Mouse (Mus musculus): ENCODE results near the gene Sh2b2. TPM values are rescaled to one million over a fixed set of nuclear protein-coding genes. Genes with fewer than 3 reads are reported as not detected.
A peak's percentile ranks its signal among the peaks of the same experiment; 100 is the strongest.

Sh2b2 gene
- polyA plus RNA-seq, 1 experiment from 2014 or later: 24.9 TPM

DNA sequence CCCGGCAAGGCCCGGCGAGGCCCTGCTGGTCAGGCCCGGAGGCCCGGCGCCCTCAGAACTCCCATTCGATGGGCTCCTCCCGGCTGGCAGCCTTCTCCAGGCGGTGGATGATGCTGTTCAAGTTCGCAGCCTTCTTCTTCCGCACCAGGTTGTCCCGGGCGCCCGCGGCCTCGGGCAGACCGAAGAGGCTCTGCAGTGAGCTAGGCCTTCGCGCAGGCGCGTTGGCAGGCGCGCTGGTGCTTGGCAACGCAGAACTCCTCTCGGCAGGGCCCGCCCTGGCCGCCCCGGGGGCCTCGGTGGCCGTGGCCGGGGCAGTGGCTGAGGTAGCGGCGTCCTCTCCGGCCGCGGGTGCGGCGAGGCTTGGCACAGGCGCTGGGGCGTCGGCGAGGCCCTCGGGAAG lies 28.4 kb upstream of the Sh2b2 start:
- ATAC-seq: no peak
- 93% methylated on average over 43 of the region's 43 CpGs for WGBS

DNA sequence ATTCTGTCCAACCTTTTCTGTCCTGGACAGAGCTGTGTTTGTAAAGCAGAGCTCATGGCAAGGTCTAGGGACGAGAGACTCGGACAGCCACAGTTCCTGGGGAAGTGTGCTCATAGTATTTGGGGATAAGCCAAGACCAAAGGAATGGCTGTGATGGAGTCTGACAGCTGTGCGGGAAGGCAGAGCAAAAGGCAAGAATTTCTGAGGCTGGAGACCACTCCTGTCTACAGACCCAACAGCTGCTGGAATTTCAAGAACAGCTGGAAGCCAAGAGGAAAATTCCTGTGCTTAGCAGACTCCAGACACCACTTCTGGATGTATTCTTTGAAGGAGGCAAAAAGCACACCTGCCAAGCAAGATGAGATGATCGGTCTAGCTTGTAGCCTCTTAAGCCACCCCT lies 23.6 kb upstream of the Sh2b2 start:
- H3K4me1 ChIP-seq (ENCODE audit: control insufficient read depth, insufficient read depth, low read length): no peaks in the 10 kb centered on the region
- no peaks in the 10 kb centered on the region for H3K27me3 ChIP-seq (ENCODE audit: control insufficient read depth, insufficient read depth, low read depth, low read length)
- no peak for ATAC-seq
- no peak overlapping the region for H3K4me3 ChIP-seq (ENCODE audit: low read depth, low read length)
- 85% methylated on average over 4 of the region's 4 CpGs for WGBS
- H3K4me2 ChIP-seq (ENCODE audit: low read length): no peak overlapping the region
- H3K36me3 ChIP-seq (ENCODE audit: control insufficient read depth, insufficient read depth, low read length): peaks cover 15% of the 10 kb centered on the region
- no peak overlapping the region for H3K9ac ChIP-seq (ENCODE audit: low read depth, low read length)
- no peak overlapping the region for H3K27ac ChIP-seq (ENCODE audit: low read length)
- H3K9me3 ChIP-seq (replicated peaks; ENCODE audit: control insufficient read depth, low read length, poor library complexity, severe bottlenecking): no peaks in the 10 kb centered on the region

More for the DNA sequence above, 28.4 kb upstream of the Sh2b2 start:
- H3K9me3 ChIP-seq (replicated peaks; ENCODE audit: control insufficient read depth, low read length, poor library complexity, severe bottlenecking): no peaks in the 10 kb centered on the region
- peaks cover 48% of the 10 kb centered on the region for H3K36me3 ChIP-seq (ENCODE audit: control insufficient read depth, insufficient read depth, low read length)
- H3K27me3 ChIP-seq (ENCODE audit: control insufficient read depth, insufficient read depth, low read depth, low read length): no peaks in the 10 kb centered on the region
- H3K4me2 ChIP-seq (ENCODE audit: low read length): no peak overlapping the region
- no peak overlapping the region for H3K4me3 ChIP-seq (ENCODE audit: low read depth, low read length)
- H3K9ac ChIP-seq (ENCODE audit: low read depth, low read length): no peak overlapping the region
- no peak overlapping the region for H3K27ac ChIP-seq (ENCODE audit: low read length)
- H3K4me1 ChIP-seq (ENCODE audit: control insufficient read depth, insufficient read depth, low read length): no peaks in the 10 kb centered on the region

DNA sequence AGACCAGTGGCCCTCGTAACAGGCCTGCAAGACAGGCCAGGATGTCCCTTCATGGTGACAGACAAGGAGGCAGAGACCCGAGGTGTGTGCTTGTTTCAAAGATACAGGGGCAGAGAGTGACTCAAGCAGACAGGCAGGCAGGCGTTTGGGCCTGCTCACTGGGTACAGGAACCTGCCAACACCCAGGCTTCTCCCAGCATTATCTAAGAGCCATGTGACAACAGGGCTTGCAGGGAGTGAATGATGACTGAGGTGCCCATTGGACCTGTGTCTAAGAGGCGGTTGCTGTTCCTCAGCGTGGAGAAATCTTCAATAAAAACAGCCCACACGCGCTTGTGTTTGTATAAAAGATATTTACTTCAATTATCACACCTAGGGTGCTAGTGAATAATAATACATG lies 19.7 kb upstream of the Sh2b2 start:
- no peaks in the 10 kb centered on the region for H3K9me3 ChIP-seq (replicated peaks; ENCODE audit: control insufficient read depth, low read length, poor library complexity, severe bottlenecking)
- no peak overlapping the region for H3K4me3 ChIP-seq (ENCODE audit: low read depth, low read length)
- H3K4me2 ChIP-seq (ENCODE audit: low read length): no peak overlapping the region
- H3K36me3 ChIP-seq (ENCODE audit: control insufficient read depth, insufficient read depth, low read length): no peaks in the 10 kb centered on the region
- H3K4me1 ChIP-seq (ENCODE audit: control insufficient read depth, insufficient read depth, low read length): no peaks in the 10 kb centered on the region
- no peaks in the 10 kb centered on the region for H3K27me3 ChIP-seq (ENCODE audit: control insufficient read depth, insufficient read depth, low read depth, low read length)
- no peak overlapping the region for H3K9ac ChIP-seq (ENCODE audit: low read depth, low read length)
- WGBS: 85% methylated on average over 7 of the region's 7 CpGs
- H3K27ac ChIP-seq (ENCODE audit: low read length): no peak overlapping the region
- ATAC-seq: no peak

DNA sequence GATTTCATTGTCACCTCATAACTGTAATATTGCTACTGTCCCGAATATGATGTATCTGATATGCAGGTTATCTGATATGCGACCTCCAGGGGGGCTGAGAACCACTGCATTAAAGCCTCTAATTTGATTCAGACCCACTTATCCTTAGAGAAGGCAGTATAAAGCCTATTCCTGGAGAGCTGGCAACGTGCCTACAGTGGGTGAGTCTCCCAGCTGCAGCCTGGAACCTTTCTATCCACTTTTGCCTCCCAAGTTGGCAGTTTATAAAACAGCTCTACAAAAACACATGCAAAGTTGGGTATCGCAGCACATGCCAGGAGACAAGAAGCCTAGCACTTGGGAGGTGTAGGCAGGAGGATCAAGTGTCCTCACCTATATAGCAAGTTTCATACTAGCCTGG lies 17.0 kb upstream of the Sh2b2 start:
- ATAC-seq: no peak
- H3K9ac ChIP-seq (ENCODE audit: low read depth, low read length): no peak overlapping the region
- H3K9me3 ChIP-seq (replicated peaks; ENCODE audit: control insufficient read depth, low read length, poor library complexity, severe bottlenecking): no peaks in the 10 kb centered on the region
- H3K36me3 ChIP-seq (ENCODE audit: control insufficient read depth, insufficient read depth, low read length): no peaks in the 10 kb centered on the region
- 80% methylated on average over 4 of the region's 4 CpGs for WGBS
- no peaks in the 10 kb centered on the region for H3K27me3 ChIP-seq (ENCODE audit: control insufficient read depth, insufficient read depth, low read depth, low read length)
- H3K4me3 ChIP-seq (ENCODE audit: low read depth, low read length): no peak overlapping the region
- H3K4me1 ChIP-seq (ENCODE audit: control insufficient read depth, insufficient read depth, low read length): no peaks in the 10 kb centered on the region
- no peak overlapping the region for H3K27ac ChIP-seq (ENCODE audit: low read length)
- no peak overlapping the region for H3K4me2 ChIP-seq (ENCODE audit: low read length)

DNA sequence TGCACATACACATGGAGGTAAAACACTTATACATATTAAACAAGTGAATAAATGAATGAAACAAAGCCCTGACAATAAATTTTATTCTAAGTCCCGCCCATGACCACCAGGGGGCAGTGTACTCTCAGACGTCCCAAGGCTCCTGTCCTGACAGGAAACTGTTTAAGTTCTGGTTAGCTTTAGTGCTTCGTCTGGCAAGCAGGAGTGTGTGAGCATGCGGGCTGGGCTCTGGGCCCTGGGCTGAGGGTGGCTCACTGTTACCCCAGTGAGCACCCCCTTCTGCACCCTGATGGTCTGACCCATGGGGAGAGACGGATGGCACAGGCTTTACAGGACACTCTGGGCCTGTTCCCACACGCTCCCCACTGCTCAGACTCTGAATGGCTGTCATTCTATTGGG lies 12.6 kb upstream of the Sh2b2 start:
- whole genome bisulfite sequencing: 37% methylated on average over 6 of the region's 6 CpGs
- ATAC-seq: 0 out of 2 replicates have a peak, but pooled peaks have one; percentile 32
- Histone ChIP-seq H3K4me2 (ENCODE audit: low read length) (no peak overlapping the region), H3K36me3 (ENCODE audit: control insufficient read depth, insufficient read depth, low read length) (no peaks in the 10 kb centered on the region), H3K4me1 (ENCODE audit: control insufficient read depth, insufficient read depth, low read length) (no peaks in the 10 kb centered on the region), H3K9me3 (replicated peaks; ENCODE audit: control insufficient read depth, low read length, poor library complexity, severe bottlenecking) (no peaks in the 10 kb centered on the region), H3K9ac (ENCODE audit: low read depth, low read length) (no peak overlapping the region), H3K27me3 (ENCODE audit: control insufficient read depth, insufficient read depth, low read depth, low read length) (no peaks in the 10 kb centered on the region), H3K27ac (ENCODE audit: low read length) (no peak overlapping the region), H3K4me3 (ENCODE audit: low read depth, low read length) (no peak overlapping the region)

DNA sequence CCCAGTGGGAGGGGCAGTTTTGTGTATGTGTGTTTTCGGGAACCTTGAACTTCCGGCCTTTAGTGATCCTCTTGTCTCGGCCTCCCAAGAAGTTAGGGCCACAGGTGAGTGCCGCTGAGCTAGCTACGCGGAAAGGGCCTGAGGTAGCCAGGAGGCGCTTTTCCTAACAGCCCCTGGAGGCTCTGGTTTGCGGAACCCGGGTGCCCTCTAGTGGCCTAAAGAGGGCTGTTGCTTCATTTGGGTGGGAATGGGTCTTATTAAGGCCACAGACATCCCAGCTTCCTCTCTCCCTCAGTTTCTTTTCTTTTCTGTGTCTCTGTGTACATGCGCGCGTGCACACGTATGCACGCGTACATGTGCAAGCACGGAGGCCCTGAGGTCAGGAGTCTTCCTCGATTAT lies 6.5 kb upstream of the Sh2b2 start:
- no peaks in the 10 kb centered on the region for H3K9me3 ChIP-seq (replicated peaks; ENCODE audit: control insufficient read depth, low read length, poor library complexity, severe bottlenecking)
- H3K4me2 ChIP-seq (ENCODE audit: low read length): no peak overlapping the region
- H3K4me3 ChIP-seq (ENCODE audit: low read depth, low read length): no peak overlapping the region
- no peaks in the 10 kb centered on the region for H3K27me3 ChIP-seq (ENCODE audit: control insufficient read depth, insufficient read depth, low read depth, low read length)
- WGBS: 18% methylated on average over 17 of the region's 17 CpGs
- H3K9ac ChIP-seq (ENCODE audit: low read depth, low read length): no peak overlapping the region
- H3K36me3 ChIP-seq (ENCODE audit: control insufficient read depth, insufficient read depth, low read length): 0 out of 2 replicates have a peak, but pooled peaks cover 4% of the 10 kb centered on the region
- no peaks in the 10 kb centered on the region for H3K4me1 ChIP-seq (ENCODE audit: control insufficient read depth, insufficient read depth, low read length)
- no peak overlapping the region for H3K27ac ChIP-seq (ENCODE audit: low read length)
- ATAC-seq: peak; percentile 62; the same call in 1 of the 2 replicates

DNA sequence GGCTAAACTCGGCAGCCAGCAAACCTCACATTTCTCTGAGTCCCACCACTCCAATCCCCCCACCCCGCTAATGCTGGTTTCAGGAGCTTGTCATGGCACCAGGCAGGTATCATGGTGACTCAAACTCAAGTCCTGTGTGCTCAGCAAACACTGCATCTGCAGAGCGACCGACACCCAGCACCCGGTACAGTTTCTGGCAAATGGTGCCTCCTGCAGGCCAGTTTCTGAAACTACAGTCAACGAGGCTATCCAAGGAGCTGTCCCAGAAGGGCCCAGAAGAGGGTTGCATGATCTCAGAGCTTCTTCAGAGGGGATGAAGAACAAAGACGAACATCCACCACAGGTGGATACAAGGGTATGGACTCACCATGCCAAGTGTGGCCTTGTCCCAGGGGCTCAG lies 4.6 kb upstream of the Sh2b2 start:
- Histone ChIP-seq H3K27me3 (ENCODE audit: control insufficient read depth, insufficient read depth, low read depth, low read length) (no peaks in the 10 kb centered on the region), H3K4me3 (ENCODE audit: low read depth, low read length) (no peak overlapping the region), H3K27ac (ENCODE audit: low read length) (no peak overlapping the region), H3K36me3 (ENCODE audit: control insufficient read depth, insufficient read depth, low read length) (0 out of 2 replicates have a peak, but pooled peaks cover 4% of the 10 kb centered on the region), H3K4me2 (ENCODE audit: low read length) (no peak overlapping the region), H3K9me3 (replicated peaks; ENCODE audit: control insufficient read depth, low read length, poor library complexity, severe bottlenecking) (no peaks in the 10 kb centered on the region), H3K4me1 (ENCODE audit: control insufficient read depth, insufficient read depth, low read length) (no peaks in the 10 kb centered on the region), H3K9ac (ENCODE audit: low read depth, low read length) (no peak overlapping the region)
- ATAC-seq: no peak
- WGBS: 52% methylated on average over 7 of the region's 7 CpGs

DNA sequence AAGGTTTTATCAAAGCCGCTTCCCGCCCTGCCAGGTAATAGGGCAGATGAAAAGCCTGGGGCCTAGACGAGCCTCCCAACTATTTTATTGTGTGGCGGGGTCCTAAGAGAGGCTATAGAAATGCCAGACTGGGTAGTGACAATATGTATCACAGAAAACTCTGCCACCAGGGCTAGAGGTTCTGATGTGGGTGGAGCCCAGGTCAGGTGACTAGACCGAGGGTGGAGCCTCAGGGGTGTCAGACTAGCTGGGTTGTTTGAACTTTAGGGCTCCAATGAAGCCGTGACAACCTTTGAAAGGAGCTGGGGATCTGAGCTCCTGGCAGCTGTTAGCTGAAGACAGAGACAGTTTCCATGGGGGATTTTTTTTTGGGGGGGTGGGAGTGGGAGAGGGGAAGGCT lies 2.1 kb upstream of the Sh2b2 start:
- Histone ChIP-seq H3K27ac (ENCODE audit: low read length) (no peak overlapping the region), H3K9ac (ENCODE audit: low read depth, low read length) (no peak overlapping the region), H3K4me3 (ENCODE audit: low read depth, low read length) (no peak overlapping the region), H3K36me3 (ENCODE audit: control insufficient read depth, insufficient read depth, low read length) (0 out of 2 replicates have a peak, but pooled peaks cover 4% of the 10 kb centered on the region), H3K27me3 (ENCODE audit: control insufficient read depth, insufficient read depth, low read depth, low read length) (no peaks in the 10 kb centered on the region), H3K4me1 (ENCODE audit: control insufficient read depth, insufficient read depth, low read length) (peaks cover 5% of the 10 kb centered on the region; the same call in 1 of the 2 replicates), H3K9me3 (replicated peaks; ENCODE audit: control insufficient read depth, low read length, poor library complexity, severe bottlenecking) (no peaks in the 10 kb centered on the region), H3K4me2 (ENCODE audit: low read length) (no peak overlapping the region)
- 64% methylated on average over 6 of the region's 6 CpGs for WGBS
- no peak for ATAC-seq

DNA sequence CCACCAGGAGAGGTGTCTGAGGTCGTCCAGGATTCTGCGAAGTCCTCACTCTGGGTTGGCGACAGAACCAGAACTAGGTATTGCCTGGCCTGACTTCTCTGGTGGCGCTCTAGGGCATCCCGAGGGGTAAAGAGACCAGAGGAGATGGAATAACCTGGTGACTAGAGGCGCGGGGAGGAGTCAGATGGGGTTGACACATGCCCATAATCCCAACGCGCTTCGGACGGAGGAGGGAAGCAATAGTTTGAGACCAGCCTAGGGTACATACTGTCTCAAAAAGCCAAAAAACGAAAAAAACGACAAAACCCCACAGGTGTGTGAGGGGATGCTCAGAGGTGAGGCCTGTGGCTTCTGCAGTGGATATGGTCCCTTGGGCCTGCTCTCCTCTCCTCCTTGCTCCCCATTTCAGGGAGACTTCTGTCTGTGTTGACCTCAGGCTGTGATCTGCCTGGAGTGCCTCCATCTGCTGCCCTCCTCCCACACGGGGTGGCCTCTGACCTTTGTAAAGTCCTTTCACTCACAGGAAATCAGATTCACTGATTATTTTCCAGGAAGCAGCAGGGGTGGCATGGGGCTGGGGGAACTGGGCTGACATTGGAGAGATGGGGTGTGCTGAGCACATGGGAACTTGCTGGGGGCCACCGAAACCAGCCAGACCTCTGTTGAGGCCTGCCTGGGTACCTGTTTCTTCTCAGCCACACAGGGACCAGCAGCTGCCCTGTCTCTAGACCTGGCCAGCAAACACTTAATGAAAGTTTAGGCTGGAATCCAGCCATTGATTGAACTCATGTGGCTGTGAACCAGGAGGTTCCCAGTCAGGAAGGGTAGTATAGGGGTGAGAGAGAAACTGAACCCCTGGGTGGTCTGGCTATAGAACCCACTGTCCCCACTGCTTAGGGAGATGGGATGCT lies 560 bp downstream of the Sh2b2 start:
- WGBS: 10% methylated on average over 15 of the region's 15 CpGs
- peak overlapping the region; percentile 52 for H3K4me2 ChIP-seq (ENCODE audit: low read length)
- H3K27me3 ChIP-seq (ENCODE audit: control insufficient read depth, insufficient read depth, low read depth, low read length): no peaks in the 10 kb centered on the region
- peak; percentile 21; the same call in 1 of the 2 replicates for ATAC-seq
- peak overlapping the region; percentile 95 for H3K9ac ChIP-seq (ENCODE audit: low read depth, low read length)
- H3K36me3 ChIP-seq (ENCODE audit: control insufficient read depth, insufficient read depth, low read length): no peaks in the 10 kb centered on the region
- peak overlapping the region; percentile 88 for H3K4me3 ChIP-seq (ENCODE audit: low read depth, low read length)
- H3K27ac ChIP-seq (ENCODE audit: low read length): peak overlapping the region; percentile 89
- no peaks in the 10 kb centered on the region for H3K9me3 ChIP-seq (replicated peaks; ENCODE audit: control insufficient read depth, low read length, poor library complexity, severe bottlenecking)
- peaks cover 23% of the 10 kb centered on the region for H3K4me1 ChIP-seq (ENCODE audit: control insufficient read depth, insufficient read depth, low read length)
